Mouse (Mus musculus) heart, embryonic 13.5 days (tissue): ENCODE results near the gene Scg3. TPM values are rescaled to one million over a fixed set of nuclear protein-coding genes. Genes with fewer than 3 reads are reported as not detected.
"Not testable (repeated sequence)": the region's sequence is repeated elsewhere in the genome, so short reads cannot be mapped to it uniquely, and the experiment has no call there.

Experiments
- ATAC-seq: fragments of 200-750 bp; cut with Nextera tagmentation; 2 replicates; pipeline ENCODE4 v1.8.0; 2017; ENCODE audit warnings: moderate TSS enrichment; ENCODE audit not compliant: insufficient number of reproducible peaks, low FRiP score, low TSS enrichment; ENCODE audit errors: extremely low read depth
- H3K27ac ChIP-seq: fragments of 300-500 bp; sonication (generic); replicated peaks from 2 replicates; pipeline ENCODE4 v1.5.1; 2015; ENCODE audit warnings: moderate library complexity, mild to moderate bottlenecking, inconsistent platforms
- H3K27me3 ChIP-seq: fragments of 300-500 bp; sonication (generic); replicated peaks from 2 replicates; pipeline ENCODE4 v1.6.1; 2015; ENCODE audit warnings: mild to moderate bottlenecking, inconsistent platforms
- H3K36me3 ChIP-seq: fragments of 300-500 bp; sonication (generic); 2 replicates; pipeline ENCODE4 v1.6.1; 2015; ENCODE audit warnings: mild to moderate bottlenecking, inconsistent platforms
- H3K4me1 ChIP-seq: fragments of 300-500 bp; sonication (generic); 2 replicates; pipeline ENCODE4 v1.6.1; 2015; ENCODE audit warnings: inconsistent platforms
- H3K4me2 ChIP-seq: fragments of 300-500 bp; sonication (generic); 2 replicates; pipeline ENCODE4 v1.6.1; 2015; ENCODE audit warnings: inconsistent platforms, mild to moderate bottlenecking, moderate library complexity
- H3K4me3 ChIP-seq: fragments of 300-500 bp; sonication (generic); 2 replicates; pipeline ENCODE4 v1.5.1; 2015; ENCODE audit warnings: moderate library complexity, mild to moderate bottlenecking, inconsistent platforms
- H3K9ac ChIP-seq: fragments of 300-500 bp; sonication (generic); 2 replicates; pipeline ENCODE4 v1.6.1; 2015; ENCODE audit warnings: inconsistent platforms, mild to moderate bottlenecking, moderate library complexity
- H3K9me3 ChIP-seq: fragments of 300-500 bp; sonication (generic); 2 replicates; pipeline ENCODE4 v1.6.1; 2016; ENCODE audit warnings: inconsistent platforms
- WGBS: fragments of 180-500 bp; shearing (Covaris S2); methylation state at CpG from one replicate; pipeline ENCODE4 v1.1.7; 2015; ENCODE audit warnings: mixed read lengths; 5-methylcytosine and 5-hydroxymethylcytosine counted together
- polyA plus RNA-seq: library from polyadenylated mRNA; unstranded; fragments of >200 nt; fragmentation: Nextera tagmentation; extraction: Ambion mirVana; gene quantifications from 2 replicates; pipeline ENCODE4 v1.2.1, GENCODE M21; 2015

The Scg3 gene
- polyA plus RNA-seq, 1 experiment from 2014 or later, result 0.53 TPM

DNA sequence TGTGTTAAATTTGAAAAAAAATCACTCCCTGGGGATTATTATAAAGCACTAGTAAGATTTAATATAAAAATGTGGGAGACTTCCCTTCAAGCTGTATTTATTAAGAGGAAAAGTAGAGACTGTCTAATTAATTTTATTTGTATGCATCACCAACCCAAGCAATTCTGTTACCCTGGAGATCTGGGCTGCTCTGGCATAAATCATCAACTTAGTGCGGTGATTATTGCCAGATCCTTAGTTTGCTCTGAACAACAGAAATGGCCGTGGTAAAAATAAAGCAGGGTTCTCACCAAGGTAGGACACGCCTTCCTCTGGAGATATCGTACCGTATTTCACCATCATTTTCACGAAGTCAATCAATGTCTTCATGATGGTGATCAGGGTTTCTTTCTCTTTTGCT, 18.5 kb downstream of the Scg3 start:
- no peak for ATAC-seq
- H3K9ac ChIP-seq, result no peak overlapping the region
- 78% methylated on average over 6 of the region's 6 CpGs for WGBS

DNA sequence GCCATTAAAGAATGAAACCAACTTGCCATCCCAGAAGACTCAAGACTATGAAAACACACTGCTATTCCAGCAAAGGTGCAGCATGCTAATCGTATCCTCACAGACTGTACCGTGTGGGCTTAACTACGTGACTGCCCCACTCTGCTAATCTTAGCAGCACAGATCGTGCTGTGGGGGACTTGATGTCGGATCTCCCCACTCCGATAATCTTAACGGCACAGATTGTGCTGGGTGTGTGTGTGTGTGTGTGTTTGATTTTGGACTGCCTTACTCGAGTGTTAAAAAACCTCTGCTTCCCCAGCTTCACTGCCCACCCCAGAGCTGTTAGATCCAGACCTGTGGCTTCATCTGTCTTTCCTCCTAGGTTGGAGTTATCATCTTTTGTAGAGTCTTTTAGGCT, 22.9 kb downstream of the Scg3 start:
- Histone ChIP-seq H3K9me3 (no peaks in the 10 kb centered on the region), H3K27me3 (no peaks in the 10 kb centered on the region), H3K36me3 (no peaks in the 10 kb centered on the region), H3K27ac (no peak overlapping the region), H3K9ac (no peak overlapping the region), H3K4me1 (no peaks in the 10 kb centered on the region), H3K4me2 (no peak overlapping the region), H3K4me3 (no peak overlapping the region)
- no peak for ATAC-seq
- WGBS, result 64% methylated on average over 8 of the region's 8 CpGs

More for the DNA sequence above, 18.5 kb downstream of the Scg3 start:
- H3K36me3 ChIP-seq, result no peaks in the 10 kb centered on the region
- no peak overlapping the region for H3K4me3 ChIP-seq
- no peaks in the 10 kb centered on the region for H3K4me1 ChIP-seq
- no peaks in the 10 kb centered on the region for H3K9me3 ChIP-seq
- H3K27ac ChIP-seq, result no peak overlapping the region
- no peaks in the 10 kb centered on the region for H3K27me3 ChIP-seq
- H3K4me2 ChIP-seq, result no peak overlapping the region

GRCm38 (mm10) chr9:75656456-75656855, 27.4 kb downstream of the Scg3 start:
- H3K4me3 ChIP-seq, H3K27ac ChIP-seq, H3K4me2 ChIP-seq, ATAC-seq, H3K27me3 ChIP-seq, H3K36me3 ChIP-seq, H3K9me3 ChIP-seq, H3K9ac ChIP-seq: not testable (repeated sequence)
- 71% methylated on average over 3 of the region's 3 CpGs for WGBS
- H3K4me1 ChIP-seq, result peaks cover 11% of the 10 kb centered on the region; the same call in 1 of the 2 replicates

GRCm38 (mm10) chr9:75653981-75654911, 29.6 kb downstream of the Scg3 start:
- 22% methylated on average over 12 of the region's 12 CpGs for WGBS
- Histone ChIP-seq H3K27me3 (no peaks in the 10 kb centered on the region), H3K4me1 (peaks cover 11% of the 10 kb centered on the region; the same call in 1 of the 2 replicates), H3K9me3 (no peaks in the 10 kb centered on the region), H3K36me3 (no peaks in the 10 kb centered on the region), H3K4me2 (peak overlapping the region; percentile 35), H3K27ac (0 out of 2 replicates have a peak overlapping the region, but pooled peaks have one; percentile 17), H3K9ac (no peak overlapping the region), H3K4me3 (no peak overlapping the region)
- ATAC-seq, result no peak

DNA sequence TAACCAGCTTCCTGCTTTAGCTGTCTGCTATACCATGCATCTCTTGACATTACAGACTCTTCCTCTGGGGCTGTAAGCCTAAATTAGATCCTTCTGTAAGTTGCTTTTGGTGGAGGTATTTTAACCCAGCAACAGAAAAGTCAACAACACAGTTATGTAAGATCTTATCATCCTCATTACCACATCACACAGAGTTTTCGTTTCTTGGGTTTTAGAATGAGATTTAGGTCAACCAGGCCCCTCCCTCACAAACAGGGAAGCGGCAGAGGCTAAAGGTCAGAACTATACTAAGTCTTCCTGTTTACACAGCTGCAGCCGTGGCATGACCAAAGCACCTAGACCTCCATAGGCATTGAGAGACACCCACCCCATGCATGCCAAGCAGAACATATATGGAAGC, 38.5 kb downstream of the Scg3 start:
- Histone ChIP-seq H3K27me3 (no peaks in the 10 kb centered on the region), H3K4me3 (no peak overlapping the region), H3K4me1 (no peaks in the 10 kb centered on the region), H3K9ac (no peak overlapping the region), H3K27ac (no peak overlapping the region), H3K9me3 (0 out of 2 replicates have a peak, but pooled peaks cover 2% of the 10 kb centered on the region), H3K4me2 (no peak overlapping the region), H3K36me3 (no peaks in the 10 kb centered on the region)
- ATAC-seq, result no peak
- 47% methylated on average over 3 of the region's 3 CpGs for WGBS

GRCm38 (mm10) chr9:75634226-75634625, 49.6 kb downstream of the Scg3 start:
- Histone ChIP-seq H3K9me3 (no peaks in the 10 kb centered on the region), H3K27me3 (no peaks in the 10 kb centered on the region), H3K4me1 (peaks cover 20% of the 10 kb centered on the region), H3K4me2 (no peak overlapping the region), H3K36me3 (peaks cover 14% of the 10 kb centered on the region), H3K27ac (no peak overlapping the region), H3K9ac (no peak overlapping the region), H3K4me3 (no peak overlapping the region)
- 77% methylated on average over 4 of the region's 4 CpGs for WGBS
- ATAC-seq, result no peak

GRCm38 (mm10) chr9:75633603-75634002, 50.3 kb downstream of the Scg3 start:
- Histone ChIP-seq H3K4me1 (peaks cover 20% of the 10 kb centered on the region), H3K4me2 (no peak overlapping the region), H3K27me3 (no peaks in the 10 kb centered on the region), H3K27ac (no peak overlapping the region), H3K4me3 (no peak overlapping the region), H3K36me3 (peaks cover 14% of the 10 kb centered on the region), H3K9ac (no peak overlapping the region), H3K9me3 (no peaks in the 10 kb centered on the region)
- no peak for ATAC-seq
- WGBS, result 82% methylated on average over 8 of the region's 8 CpGs

DNA sequence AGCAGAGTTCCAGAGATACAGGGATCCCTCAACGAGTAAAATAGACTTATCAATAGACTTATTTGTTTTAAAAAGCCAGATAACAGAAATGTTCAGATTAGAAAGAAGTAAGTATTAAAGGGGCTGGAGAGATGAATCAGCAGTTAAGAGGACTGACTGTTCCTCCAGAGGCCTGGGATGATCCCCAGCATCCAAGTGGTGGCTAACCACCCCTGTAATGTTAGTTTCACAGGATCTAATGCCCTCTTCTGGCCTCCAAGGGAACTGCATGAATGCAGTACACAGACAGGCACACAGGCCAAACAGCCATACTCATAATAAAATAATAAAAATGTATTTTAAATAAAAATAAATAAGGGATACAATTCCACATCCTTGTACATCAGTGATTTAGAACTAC, 51.0 kb downstream of the Scg3 start:
- ATAC-seq, result no peak
- H3K4me2 ChIP-seq, result no peak overlapping the region
- 30% methylated on average over 1 of the region's 1 CpGs for WGBS
- no peak overlapping the region for H3K9ac ChIP-seq
- peaks cover 20% of the 10 kb centered on the region for H3K4me1 ChIP-seq
- H3K27me3 ChIP-seq, result no peaks in the 10 kb centered on the region
- H3K27ac ChIP-seq, result no peak overlapping the region
- H3K9me3 ChIP-seq, result no peaks in the 10 kb centered on the region
- no peak overlapping the region for H3K4me3 ChIP-seq
- peaks cover 10% of the 10 kb centered on the region for H3K36me3 ChIP-seq

DNA sequence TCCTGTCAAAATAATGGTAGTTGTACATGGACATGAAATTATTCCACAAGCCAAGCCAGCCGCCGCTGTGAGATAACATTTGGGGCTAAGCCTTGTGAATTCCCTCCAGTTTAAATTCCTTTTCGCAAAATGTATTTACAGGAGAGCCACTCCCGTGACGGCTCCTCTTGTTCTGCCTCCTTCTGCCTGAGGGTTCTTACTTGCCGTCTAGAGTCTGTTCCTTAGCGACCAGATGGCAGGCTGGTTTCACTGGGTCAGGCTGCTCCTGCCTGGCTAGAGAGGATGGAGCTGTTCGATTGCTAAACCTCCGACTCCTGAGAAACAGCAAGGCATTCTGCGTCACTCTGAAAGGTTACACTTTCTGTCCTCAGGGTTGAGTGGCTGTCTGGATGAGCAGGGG, 51.7 kb downstream of the Scg3 start:
- ATAC-seq, result no peak
- Histone ChIP-seq H3K4me2 (no peak overlapping the region), H3K4me3 (no peak overlapping the region), H3K9me3 (no peaks in the 10 kb centered on the region), H3K4me1 (peaks cover 20% of the 10 kb centered on the region), H3K27me3 (no peaks in the 10 kb centered on the region), H3K36me3 (peaks cover 5% of the 10 kb centered on the region), H3K9ac (0 out of 2 replicates have a peak overlapping the region, but pooled peaks have one; percentile 14), H3K27ac (no peak overlapping the region; the same call in 1 of the 2 replicates)
- WGBS, result 56% methylated on average over 10 of the region's 10 CpGs

DNA sequence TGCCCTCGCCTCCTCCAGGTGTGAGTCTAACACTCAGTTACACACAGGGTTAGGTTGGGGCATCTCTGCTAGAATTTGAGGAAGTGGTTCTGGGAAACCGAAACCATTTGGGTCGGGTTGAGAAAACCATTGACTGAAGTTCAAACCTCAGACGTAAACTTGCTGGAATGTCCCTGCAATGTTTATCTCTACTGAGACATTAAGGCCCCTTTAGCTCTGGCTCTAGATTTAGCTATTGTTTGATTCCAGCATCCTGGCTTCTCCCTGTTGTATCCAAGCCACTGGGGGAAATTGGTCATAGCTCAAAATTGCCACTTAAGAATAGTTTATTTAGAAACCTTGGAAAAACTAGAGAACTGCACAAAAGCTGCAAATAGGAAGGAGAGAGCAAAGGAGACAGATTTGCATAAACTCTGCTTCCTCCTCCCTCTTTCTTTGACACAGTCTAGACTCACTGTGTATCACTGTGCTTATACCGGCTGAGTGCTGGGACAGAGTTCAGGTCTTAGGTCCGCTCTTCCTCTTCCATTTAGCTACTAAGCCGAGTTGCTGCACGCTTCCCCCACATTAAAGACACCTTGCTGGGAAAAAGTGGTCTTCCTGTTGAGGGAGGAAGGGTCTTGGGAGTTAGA, 52.9 kb downstream of the Scg3 start:
- peaks cover 23% of the 10 kb centered on the region for H3K4me1 ChIP-seq
- peaks cover 3% of the 10 kb centered on the region; the same call in 1 of the 2 replicates for H3K36me3 ChIP-seq
- H3K4me3 ChIP-seq, result no peak overlapping the region
- peak overlapping the region; percentile 48 for H3K27ac ChIP-seq
- H3K4me2 ChIP-seq, result no peak overlapping the region
- H3K9me3 ChIP-seq, result no peaks in the 10 kb centered on the region
- WGBS, result 69% methylated on average over 8 of the region's 8 CpGs
- H3K27me3 ChIP-seq, result no peaks in the 10 kb centered on the region
- no peak overlapping the region for H3K9ac ChIP-seq
- ATAC-seq, result no peak

- WGBS, result 1% methylated on average over 14 of the region's 14 CpGs
- Histone ChIP-seq H3K27ac (peak overlapping the region; percentile 72), H3K4me3 (peak overlapping the region; percentile 85), H3K36me3 (no peaks in the 10 kb centered on the region), H3K9me3 (no peaks in the 10 kb centered on the region), H3K27me3 (peaks cover 15% of the 10 kb centered on the region), H3K4me2 (peak overlapping the region; percentile 90), H3K4me1 (peaks cover 16% of the 10 kb centered on the region), H3K9ac (peak overlapping the region; percentile 95)
- ATAC-seq, result no peak
These were observed 57.6 kb downstream of the Scg3 start for GRCm38 (mm10) chr9:75626308-75626604.
